Mouse (Mus musculus): ENCODE measurements around the gene Hoxc13.

Gene Hoxc13

GRCm38 (mm10) chr15:102921053-102922011, at the start of gene Hoxc13:
Gene Hoxc13 (plus strand): TSS chr15:102921103.
- DNase-seq (ENCODE audit: extremely low spot score, low spot score): peak; percentile 69

GRCm38 (mm10) chr15:102885803-102886202, 35.1 kb upstream of the Hoxc13 start:
- no peak for DNase-seq (ENCODE audit: extremely low spot score, low spot score)

GRCm38 (mm10) chr15:102895115-102895514, 25.8 kb upstream of the Hoxc13 start:
- no peak for DNase-seq (ENCODE audit: extremely low spot score, low spot score)

- DNase-seq (ENCODE audit: extremely low spot score, low spot score): no peak
These were observed 16.0 kb upstream of the Hoxc13 start for GRCm38 (mm10) chr15:102904946-102905345.

DNA sequence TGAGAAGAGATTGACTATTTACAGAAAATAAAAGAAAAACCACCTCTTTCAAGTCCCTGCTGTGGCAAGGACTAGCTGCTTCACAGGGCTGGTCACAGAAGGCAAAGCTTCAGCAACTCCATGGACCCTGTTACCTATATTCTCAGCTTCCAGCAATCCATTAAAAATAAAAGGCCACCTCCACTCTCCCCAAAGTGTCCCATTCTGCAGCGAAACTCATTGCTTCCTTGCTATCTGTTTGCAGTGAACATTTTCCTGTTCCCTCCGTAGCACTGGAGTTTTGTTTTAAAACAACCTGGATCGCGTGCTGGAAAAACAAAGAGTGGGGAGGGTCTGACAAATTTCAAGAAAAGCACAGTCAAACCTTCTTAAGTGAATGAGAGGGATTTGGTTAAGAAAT, 11.4 kb upstream of the Hoxc13 start:
- DNase-seq (ENCODE audit: extremely low spot score, low spot score): peak; percentile 41

- no peak for DNase-seq (ENCODE audit: extremely low spot score, low spot score)
These were observed 10.9 kb upstream of the Hoxc13 start for GRCm38 (mm10) chr15:102910038-102910437.

- DNase-seq (ENCODE audit: extremely low spot score, low spot score): peak; percentile 72
These were observed 10.3 kb upstream of the Hoxc13 start for GRCm38 (mm10) chr15:102910496-102911095.

DNA sequence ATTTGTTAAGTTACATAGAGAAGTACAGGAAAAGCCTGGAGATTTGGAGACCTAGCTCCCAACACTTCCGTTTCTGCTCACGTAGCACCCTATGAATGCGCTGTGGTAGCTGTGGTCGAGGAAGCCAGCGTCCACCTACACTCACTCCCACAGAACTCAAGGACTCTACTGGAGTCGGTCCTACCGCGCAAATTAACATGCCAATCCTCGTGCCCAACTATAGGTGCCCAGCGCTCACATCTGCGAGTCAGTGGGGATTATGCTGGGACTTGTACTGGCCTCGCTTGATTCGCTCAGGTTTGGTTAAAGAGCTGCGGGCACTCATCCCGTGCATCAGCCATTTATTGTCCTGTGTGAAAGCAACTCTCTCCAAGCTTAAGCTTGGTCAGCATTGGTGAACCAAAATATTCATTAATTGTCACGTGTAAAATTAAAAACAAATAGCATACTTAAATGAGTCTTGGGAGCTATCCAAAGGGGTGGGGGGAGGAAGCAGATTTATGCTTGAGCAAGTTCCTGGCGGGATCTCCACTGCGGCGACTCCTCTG, 7.8 kb upstream of the Hoxc13 start:
- peak; percentile 51 for DNase-seq (ENCODE audit: extremely low spot score, low spot score)

GRCm38 (mm10) chr15:102917972-102918572, 2.8 kb upstream of the Hoxc13 start:
- DNase-seq (ENCODE audit: extremely low spot score, low spot score): peak; percentile 53

GRCm38 (mm10) chr15:102918611-102919265, 2.2 kb upstream of the Hoxc13 start:
- DNase-seq (ENCODE audit: extremely low spot score, low spot score): peak; percentile 52

GRCm38 (mm10) chr15:102919336-102920180, 1.3 kb upstream of the Hoxc13 start:
- DNase-seq (ENCODE audit: extremely low spot score, low spot score): peak; percentile 48

DNA sequence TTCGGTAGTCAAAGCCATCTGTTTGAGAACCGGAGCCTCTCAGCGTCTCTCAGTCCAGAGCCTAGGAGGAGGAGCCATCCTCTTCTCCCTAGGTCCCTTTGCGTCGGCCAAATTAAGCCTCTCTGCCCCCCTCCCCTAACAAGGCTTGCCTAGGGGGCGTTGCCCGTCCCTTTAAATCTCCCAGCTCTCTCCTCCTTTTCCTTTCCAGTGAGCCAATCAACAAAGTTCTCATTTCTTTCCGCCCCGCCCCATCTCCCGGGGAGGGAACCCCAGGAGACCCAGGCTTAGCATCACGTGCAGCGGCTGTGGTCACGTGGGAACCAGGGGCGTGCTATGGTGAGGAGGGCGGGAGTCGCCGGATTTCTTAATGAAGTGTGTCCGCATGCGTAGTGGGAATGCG, 284 bp upstream of the Hoxc13 start:
- DNase-seq (ENCODE audit: extremely low spot score, low spot score): peak; percentile 86

- DNase-seq (ENCODE audit: extremely low spot score, low spot score): peak; percentile 68
These were observed 1.1 kb downstream of the Hoxc13 start for GRCm38 (mm10) chr15:102922012-102922362.

DNA sequence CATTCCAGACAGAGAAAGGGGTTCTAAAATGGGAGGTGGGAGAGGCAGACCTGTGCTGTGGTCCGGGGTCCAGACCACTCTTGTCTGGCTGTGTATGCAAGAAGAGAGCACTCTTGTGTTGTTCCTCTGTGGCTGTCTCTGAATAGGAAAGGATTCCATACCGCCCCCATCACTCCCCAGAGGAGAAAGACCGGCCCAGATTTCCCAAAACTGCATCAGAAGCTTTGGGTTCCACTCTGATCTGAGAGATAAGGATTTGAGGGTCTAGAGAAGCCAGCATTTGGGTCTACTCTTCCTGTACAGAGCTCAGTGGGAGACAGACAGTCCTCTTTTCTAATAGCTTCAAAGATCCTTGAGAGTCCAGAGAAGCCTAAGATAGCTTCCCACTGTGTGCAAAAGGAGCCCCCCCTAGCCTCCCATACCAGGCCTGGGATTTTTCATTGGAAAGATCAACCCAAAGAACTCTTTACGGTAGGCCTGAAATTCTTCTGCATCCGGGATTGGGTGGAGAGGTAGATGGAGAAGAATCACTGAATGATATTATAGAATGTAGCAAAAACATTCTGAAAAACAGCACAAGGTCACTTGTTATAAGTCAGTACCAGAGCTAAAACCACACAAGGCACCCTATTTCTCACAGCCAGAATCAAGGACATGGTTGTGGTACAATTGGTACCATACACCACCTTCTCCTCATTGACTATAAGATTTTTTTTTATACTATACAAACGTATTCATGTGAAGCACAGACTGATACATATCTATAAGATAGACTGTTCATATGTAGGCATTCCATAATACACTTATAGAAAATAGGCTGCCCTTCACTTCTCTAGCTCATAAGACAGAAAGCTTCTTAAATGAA, 2.0 kb downstream of the Hoxc13 start:
- DNase-seq (ENCODE audit: extremely low spot score, low spot score): peak; percentile 56

- DNase-seq (ENCODE audit: extremely low spot score, low spot score): peak; percentile 69
These were observed 6.2 kb downstream of the Hoxc13 start for GRCm38 (mm10) chr15:102927032-102927645.

- no peak for DNase-seq (ENCODE audit: extremely low spot score, low spot score)
These were observed 10.9 kb downstream of the Hoxc13 start for GRCm38 (mm10) chr15:102931706-102932358.

GRCm38 (mm10) chr15:102934438-102934837, 13.5 kb downstream of the Hoxc13 start:
- no peak for DNase-seq (ENCODE audit: extremely low spot score, low spot score)

- DNase-seq (ENCODE audit: extremely low spot score, low spot score): no peak
These were observed 14.0 kb downstream of the Hoxc13 start for GRCm38 (mm10) chr15:102934897-102935296.
